Mouse (Mus musculus) right cerebral cortex, postnatal 25 days (tissue): Measurements from ENCODE around the gene Pde5a.
A peak's percentile ranks its signal among the peaks of the same experiment; 100 is the strongest.

Experiments used
- DNase-seq: peaks from one replicate; pipeline ENCODE4 v3.0.0; 2022

Gene Pde5a

DNA sequence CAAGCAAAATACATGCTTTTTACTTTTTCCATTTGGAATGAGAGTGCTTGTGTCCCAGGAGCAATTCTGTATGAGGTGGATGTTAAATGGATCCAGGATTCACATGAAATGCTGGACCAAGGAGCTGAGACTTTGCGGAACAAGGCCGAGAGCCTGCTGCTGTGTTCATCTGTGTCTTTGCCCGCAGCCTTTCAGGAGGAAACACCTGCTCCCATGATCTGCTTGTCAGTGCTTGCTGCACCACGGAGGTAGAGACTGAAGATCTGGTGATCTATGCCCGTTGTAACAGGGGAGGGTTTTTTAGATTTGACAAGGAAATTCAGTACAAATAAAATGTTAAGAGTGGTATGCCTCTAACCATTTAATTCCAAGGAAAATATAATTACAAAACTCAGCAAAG lies 39.1 kb downstream of the Pde5a start:
- DNase-seq = no peak

DNA sequence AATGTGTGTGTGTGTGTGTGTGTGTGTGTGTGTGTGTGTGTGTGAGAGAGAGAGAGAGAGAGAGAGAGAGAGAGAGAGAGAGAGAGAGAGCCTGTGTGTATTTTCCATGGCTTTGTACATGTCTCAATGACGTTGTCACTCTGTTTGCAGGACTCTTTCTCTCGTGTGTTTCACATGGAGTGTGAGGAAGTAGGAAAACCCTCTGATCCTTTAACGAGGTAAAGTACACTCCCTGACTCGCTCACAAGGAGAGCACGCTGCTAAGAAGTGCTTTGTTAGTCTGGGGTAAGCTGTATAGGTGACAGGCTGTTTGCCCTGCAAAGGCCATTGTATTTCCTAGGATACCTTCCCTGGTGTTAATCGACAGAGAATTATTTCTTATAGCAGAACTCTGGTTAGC lies 52.7 kb downstream of the Pde5a start:
- DNase-seq = no peak

DNA sequence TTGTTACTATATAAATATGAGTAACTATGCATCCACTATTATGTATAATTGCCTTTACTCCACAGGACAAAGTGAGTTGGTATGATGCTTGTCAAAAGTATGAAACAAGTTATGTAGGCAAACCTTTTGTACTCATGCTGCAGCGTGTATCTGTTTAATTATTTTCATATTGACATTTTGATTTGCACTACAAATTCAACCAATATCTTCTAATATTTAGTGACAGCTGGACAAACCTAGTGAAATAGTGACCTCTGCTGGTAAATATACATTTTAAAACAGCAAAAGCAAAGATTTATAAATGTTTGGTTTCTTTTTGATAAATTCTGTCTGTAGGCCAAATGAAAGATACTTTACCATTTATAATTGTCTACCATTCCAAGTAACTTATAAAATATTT lies 55.5 kb downstream of the Pde5a start:
- no peak for DNase-seq

DNA sequence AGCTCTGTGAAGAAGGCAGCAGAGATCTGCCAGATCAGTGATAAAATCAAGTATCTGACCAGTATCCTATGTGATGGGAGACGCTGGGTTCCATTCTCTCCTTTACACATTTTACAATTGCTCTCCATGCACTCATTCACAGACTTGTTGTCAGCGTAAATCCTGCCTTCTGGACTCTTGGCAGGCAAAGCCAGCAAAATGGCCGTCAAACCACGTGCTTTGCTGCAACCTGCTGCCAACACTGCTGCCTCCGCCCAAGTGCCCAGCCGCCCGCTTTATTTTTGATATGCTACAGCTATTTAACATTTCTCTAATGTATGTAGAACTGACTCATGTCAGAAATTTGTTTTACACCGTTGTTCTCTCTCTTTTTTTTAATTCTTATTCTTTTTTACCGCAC lies 59.6 kb downstream of the Pde5a start:
- peak; percentile 73 for DNase-seq

DNA sequence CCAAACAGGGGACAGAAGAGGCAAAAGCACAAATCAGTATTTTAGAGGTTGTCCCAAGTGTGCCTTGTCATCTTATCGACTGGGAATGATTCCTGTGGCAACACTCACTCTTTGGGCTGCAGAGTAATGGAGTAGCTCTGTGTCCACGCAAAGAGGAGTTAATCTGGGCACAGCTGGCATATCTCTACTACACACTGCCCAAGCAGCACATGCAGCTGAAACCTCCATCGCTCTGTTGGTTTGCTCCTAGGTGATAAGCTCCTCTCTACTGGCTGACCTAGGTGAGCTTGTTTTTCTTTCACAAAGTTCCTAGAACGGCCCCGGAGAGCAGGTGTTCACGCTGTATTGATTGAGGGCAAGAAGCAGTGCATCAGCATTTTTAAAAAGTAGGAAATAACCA lies 60.8 kb downstream of the Pde5a start:
- no peak for DNase-seq

DNA sequence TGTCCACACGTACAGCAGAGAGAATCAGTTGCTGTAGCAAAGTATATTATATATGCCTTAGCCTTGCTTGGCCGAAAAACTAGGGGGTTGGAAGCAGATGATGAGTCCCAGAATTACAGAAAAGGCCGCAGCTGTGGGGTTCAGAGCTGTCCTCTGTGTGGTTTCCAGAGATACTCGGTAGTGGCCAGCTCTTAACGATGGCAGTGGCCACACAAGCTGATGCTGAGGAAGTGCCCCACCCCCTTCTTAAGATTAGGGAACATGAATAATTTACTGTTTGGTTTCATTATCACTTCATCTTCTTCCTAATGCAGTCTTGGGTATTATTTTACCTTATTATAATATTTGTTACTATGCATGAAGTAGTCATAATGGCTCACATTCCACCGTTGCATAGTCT lies 71.3 kb downstream of the Pde5a start:
- no peak for DNase-seq

DNA sequence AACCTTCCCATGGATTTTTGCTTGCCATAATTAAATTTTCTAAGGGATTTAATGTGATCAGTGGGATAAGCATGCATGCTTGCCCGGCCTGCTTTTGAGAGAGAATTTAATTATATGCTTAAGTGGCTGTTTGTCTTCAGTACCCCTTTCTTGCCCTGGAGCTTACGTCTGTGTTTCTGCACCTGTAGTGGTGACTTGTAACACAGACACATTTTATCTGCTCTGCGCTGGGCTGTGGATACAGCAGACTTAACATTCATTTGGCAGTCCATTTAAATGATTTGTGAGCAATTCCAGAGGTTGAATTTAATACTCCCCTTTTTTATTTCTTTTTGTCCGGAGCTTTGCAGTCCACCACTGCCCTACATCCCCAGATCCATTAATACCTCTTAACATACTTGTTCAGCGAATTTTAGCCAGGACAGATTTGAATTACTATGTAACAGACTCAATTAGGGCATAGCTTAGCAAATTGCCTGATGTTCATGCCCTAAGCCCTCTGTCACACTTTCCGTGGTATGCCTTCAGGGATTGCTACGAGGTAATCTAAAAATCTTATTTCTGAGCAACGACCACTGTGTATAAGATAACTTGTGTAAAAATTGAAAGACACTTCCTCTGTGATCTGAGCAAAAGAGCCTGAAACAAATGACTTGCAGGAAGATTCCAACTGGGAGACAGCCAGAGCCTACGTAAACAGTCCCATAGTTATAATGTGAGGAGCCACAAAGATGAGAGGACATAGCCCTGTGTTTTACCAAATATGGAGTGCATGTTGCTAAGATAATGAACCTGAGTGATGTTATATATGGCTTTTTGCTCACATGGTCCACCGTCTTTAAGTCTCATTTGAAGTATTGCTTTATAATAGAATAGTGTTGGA lies 72.0 kb downstream of the Pde5a start:
- DNase-seq = no peak

DNA sequence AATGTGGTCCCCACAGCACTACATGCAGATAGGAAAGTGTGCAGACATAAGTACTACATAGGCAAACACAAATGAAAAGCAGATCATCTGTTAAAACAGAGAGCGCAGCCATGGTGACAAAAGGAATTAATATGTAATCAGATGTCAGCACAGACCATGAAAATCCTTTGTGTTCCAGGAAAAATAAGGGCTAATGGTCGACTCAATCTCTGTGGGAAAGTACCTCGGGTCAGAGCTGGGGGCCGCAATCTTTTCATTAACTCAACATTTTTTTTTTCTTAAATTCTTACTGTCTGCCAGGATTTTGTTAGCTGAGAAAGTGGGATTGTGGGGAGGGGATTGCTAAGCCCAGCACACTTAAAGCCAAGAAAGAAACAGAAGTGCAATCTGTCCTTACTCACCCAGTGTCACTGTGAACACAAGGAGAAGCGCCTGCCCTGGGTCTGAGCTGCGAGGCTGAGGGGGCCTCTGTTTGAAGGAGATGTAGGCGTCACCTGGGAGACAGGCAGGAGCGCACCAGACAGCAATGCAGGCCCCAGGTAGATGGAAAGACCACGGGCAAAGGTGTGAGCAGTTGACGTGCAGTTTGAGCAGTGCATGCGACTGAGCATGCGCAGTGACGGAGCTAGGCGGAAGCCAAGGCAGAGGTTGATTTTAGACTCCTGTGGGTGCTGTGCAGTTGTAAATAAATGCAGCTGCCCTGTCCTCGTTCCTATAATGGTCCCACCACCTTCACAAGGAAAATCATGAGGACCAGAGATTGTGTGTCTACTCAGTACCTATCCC lies 72.9 kb downstream of the Pde5a start:
- no peak for DNase-seq

DNA sequence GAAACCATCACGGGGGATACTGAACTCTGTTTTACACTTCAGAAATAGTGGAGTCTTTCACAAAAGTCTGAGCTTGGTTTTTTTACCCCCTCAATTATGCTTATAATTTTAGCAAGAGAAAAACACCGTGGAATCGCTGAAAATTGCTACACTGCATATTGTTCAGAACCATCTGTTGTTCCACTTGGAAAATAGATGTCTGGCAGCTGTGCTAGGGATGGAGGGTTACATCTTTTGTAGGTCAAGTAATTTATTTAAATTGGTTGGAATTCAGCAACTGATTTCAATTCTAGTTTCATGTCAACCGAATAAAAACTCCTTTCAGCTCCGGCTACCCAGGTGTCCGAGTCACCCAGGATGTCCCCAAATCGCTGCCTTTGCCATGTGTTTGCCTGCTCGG lies 78.6 kb downstream of the Pde5a start:
- DNase-seq = no peak

DNA sequence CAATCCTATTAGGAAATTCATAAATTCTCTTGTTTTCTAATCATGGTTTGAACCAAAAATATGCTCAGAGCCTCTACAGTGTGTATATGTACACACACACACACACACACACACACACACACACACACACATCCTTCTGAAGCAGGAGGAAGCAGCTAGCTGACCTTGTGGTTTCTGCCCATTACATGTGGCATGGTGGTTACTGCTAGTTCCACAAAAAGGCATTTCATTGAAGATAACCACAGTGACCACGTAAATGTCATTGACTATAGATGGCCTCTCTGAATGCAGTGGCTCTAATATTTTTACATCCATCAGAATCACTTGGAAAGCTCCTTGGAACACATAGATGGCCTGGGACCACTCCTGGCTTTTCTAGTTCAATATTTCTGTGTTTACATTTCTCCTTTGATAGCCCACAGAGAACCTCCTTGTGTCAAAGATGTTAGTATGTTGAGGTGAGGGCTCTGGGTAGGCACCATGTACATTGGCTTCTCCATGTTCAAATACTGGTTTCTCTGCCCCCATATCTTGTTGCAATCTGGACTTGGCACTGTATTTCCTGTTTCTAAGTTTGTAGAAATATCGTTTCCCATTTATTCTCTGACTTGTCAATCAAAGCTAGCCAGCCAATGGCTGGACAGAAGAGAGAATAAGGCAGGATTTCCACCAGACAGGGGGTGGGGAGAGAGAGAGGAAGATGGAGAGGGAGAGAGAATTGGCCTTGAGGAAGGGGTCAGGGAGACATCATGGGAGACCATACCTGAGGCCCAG lies 81.5 kb downstream of the Pde5a start:
- no peak for DNase-seq

DNA sequence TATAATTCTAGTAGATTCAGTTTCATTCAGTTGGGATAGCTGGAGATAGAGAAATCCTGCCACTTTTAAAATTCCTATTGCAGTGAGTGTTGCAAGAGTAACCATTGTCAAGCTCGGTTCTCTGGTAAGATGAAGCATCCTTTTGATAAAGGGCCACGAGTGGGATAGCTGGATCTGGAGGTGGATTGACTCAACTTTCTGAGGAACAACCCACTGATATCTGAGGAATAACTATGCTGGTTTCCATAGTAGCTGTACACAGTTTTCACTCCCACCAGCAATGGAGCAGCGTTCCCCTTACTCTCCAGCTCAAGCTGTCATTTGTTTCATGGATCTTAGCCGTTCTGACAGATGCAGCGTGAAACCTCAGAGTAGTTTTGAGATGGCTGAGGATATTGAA lies 82.2 kb downstream of the Pde5a start:
- DNase-seq = no peak

DNA sequence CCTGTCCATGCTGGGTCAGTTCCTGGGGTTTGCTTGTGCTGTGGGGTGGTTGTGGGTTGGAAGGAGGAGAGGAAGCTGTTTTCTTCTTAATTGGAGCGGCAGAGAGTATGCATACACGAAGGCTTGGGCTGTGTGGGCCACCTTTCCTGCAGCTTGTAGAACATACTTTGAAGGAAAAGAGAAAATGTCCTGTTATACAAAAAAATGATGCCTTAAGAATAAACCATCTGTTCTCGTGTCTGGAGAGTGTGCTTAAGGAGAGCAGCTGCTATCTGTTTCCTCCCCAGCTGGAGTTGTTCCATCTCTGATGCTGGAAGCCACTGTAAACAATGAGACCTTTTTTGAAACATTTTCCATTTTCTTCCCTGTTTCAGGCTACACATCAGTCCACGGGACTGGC lies 85.8 kb downstream of the Pde5a start:
- peak; percentile 36 for DNase-seq

DNA sequence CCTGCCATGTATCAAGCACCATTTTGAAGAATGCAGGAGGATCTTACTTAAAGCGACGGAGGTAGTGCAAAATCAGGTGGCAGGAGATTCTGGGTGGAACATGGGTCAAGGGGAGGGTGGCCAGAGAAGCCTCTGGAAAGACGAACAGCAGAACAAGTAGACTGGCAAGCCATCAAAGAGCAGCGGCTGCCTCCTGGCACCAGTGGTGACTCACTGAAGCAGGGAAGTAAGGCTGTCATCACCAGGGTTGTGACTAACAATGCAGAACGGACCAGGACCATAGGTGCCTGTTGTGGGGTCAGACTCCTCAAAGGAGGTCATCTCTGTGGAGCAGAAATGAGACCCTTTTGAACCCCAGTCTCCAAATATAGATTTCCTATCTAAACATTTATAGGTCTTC lies 89.5 kb downstream of the Pde5a start:
- DNase-seq = no peak

DNA sequence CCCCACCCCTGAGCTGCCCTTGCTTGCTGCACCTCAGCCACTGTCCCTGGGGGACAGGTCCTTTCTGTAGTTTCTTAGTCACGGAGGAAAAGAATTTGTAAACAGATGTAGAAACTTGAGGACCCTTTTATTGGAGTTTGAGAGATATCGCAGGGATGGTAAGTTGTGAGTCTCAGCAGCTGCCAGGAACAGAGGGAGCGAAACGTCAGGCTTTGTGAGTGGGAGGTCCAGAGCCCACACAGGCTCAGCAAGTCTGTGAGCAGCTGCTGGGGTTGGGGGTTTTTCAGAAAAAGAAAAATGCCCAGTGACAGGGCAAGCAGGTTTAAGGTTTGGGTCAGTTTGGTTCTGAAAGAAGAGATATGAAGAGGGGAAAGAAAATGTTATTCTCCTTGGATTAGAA lies 92.0 kb downstream of the Pde5a start:
- DNase-seq = no peak

DNA sequence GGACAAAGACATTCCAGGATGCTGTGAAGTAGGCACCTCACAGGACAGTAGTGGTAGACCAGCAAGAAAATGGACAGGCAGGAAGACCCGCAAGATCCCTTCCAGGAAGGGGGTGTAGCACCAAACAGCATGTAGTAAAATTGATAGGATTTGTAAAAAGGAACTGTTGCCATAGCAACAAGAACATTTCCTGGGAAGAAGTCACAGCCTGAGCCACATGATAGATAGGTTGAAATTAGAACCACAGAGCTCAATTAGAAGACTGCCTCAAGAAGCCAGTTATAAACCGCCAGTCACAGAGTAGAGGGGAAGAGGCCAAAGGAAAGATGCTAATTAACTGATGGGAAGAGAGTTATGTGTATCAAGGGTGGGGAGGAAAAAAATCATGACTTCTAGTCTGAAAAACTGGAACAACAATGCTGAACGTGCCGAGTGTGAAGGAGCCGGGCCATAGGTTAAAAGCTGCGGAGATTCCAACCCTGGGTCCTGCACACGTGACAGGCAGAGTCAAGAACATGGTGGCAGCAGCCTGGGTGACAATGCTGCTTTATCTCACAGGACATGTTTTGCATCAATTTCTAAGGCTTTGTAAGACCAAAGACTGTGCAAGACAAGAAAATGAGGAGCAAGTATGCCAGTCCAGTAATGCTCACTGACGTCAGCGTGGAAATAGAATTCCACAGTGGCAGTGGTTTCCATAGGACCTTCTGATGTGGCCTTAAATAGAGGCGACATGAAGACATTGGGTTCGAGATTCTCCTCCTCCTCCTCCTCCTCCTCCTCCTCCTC lies 99.7 kb downstream of the Pde5a start:
- no peak for DNase-seq

DNA sequence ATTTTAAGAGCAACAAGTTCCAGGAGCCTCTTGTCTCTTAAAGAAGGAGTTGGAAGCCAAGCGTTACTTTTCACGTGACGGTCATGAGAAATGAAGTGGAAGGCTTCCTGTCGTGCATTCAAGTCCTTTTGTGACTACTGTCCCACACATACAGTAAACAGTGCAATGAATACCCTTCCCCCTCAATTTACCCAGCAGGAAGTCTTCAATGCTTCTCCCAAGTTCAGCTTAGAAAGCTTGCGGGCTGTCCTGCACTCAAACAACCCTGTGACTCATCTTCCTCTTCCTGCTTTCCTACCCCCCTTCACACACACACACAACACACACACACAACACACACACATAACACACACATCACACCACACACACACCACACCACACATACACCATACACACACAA lies 105.8 kb downstream of the Pde5a start:
- no peak for DNase-seq

DNA sequence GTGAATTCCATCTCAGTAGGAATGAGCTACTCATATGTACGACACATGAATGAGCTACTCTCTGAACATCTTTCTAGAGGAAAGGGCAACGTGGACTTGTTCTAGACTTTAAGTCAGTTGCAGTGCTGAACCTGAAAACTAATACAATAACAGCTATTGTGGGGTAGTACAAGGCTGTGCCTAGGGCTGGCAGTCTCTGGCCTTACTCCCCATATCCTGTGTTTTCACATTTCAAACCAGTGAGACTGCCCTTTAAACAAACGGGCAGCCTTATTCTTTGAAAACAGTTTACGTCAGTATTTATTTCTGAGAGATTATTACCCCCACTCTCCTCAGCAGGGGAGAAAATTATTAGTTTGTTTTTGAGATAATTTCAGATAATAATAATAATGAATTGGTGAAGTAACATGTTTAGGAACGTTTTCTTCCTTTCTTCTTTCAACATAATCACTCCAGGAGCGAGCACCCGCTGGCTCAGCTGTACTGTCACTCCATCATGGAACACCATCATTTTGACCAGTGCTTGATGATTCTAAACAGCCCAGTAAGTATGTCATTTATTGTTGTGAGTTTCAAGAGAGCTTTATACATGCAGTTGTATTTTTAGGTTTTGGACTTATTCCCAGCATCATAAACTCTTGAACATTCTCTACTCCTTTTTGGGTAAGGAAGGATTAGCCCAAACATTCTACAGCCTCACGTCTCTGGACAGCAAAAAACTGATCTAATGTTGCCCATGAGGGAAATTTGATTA lies 106.5 kb downstream of the Pde5a start:
- no peak for DNase-seq

DNA sequence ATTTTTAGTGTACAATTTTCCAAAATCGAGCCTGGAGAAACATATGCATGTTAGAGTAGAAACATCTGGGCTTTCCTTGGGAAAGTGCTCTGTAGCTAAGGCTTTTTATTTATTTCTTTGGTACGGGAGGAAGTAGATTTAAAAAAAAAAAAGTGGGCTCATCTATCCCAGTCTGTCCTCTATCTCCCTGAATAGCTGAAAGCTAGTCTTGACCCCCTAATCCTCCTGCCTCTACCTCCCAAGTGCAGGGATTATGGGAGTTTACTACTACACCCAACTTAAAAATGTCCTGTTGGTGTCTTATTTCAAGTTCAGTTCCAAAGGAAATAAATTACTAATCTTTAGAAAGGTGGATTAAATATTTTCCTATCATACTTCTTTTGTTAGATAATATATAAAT lies 108.9 kb downstream of the Pde5a start:
- DNase-seq = no peak

DNA sequence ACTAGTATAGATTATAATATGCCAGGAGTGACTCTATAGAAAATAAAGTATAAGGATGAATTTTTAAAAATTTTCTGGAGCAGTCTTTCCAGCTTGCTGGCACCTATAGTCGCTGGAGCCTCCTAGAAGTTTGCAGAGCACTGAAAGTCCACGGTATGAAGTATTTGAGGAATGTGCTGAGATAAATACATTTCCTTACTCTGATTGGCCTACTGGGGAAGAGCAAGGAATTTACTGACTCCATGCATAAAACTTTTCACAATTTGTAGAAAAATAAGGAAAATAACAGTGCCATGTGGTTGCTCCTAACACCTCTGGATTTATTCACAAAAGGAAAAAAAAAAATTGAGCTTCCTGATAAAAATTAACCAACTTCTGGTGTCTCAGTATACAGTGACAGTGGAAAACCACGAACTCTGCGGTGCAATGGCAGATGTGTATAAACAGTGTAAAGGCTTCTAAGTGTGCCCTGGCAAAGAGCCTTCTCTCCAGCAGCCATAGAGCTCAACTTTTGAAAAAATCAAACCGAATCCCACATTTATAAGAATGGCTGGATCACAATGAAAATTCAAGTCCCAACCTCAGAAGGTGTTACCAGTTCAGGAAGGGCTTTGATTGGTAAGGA lies 119.8 kb downstream of the Pde5a start:
- no peak for DNase-seq

DNA sequence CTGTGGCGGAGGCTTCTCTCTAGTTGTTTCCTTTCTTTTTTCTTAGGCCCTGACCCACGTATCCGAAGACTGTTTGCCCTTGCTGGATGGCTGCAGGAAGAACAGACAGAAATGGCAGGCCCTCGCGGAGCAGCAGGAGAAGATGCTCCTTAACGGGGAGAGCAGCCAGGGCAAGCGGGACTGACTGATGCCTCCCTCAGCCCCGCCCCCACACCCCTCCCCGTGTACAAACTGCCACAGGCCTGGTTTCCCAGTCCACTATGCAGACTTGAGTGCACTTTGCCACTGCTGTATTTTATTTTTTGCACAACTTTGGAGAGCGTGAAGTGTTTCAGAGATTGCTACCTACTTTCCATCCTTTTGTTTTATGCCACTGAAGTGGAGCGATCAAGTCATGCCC lies 126.4 kb downstream of the Pde5a start:
- DNase-seq = no peak

DNA sequence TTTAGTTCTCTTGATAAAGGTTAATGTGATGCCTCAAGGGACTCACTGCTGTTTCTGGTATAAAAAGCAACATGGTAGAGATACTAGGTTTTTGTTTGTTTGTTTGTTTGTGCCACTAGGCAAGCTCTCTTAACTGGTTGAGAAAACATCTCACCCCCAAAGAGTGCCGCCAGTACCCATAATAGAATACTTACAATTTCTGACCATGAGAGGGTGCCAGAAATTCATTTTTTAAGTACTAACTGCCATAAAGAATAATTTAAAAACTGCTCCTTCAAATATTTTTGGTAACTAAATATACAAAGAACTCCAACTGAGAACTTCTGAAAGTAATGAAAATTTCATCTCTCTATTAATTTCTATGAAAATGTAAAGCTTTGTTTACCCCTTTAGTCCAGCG lies 131.1 kb downstream of the Pde5a start:
- no peak for DNase-seq
